Mouse (Mus musculus): Measurements from ENCODE around the gene Gm20532.

DNA sequence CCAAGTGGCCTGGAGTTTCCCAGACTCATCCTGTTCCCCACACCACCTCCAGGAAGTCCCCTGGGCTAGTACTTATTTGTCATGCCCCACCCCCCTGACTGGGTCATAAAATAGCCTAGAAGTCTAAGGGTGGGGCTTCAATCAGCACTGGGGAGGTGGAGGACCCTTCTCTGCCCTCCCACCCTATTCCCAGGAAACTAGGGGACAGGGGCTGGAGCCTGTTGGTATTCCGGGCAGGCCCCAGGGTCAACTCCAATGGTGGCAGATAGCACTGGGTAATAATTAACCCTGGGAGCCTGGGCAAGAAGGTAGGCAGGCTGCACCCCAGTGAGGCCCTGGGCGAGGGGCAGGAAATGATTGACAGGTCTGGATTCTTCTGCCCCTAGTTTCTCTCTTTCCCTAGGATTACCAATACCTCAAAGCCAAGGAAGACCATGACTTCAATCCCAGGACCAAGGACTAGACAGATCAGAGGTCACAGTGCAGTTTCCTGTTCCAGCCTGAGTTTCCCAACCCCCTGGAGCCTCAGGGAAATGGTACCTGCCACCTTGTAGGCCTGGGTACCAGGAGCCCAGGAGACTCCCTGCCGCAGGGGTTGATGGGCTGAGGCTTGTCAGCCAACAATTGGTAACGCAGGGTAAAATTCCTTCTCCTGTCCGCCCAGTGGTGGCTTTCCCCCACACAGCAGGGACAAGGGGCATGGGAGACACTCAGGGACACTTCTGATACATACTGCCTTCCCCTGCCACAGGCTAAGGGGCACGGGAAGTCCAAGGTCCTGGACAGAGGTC is 8.7 kb downstream of the Gm20532 start:
- TF ChIP-seq GATA1 (IDR thresholded peaks at IDR 0.05; ENCODE audit: borderline replicate concordance, low read length): no peak
- no peak for TF ChIP-seq FLI1 (IDR thresholded peaks at IDR 0.05; ENCODE audit: low read length)

Measured in megakaryocyte, embryonic 14.5 days (primary cell).